Mouse (Mus musculus): ENCODE results near the gene Eps15.
A peak's percentile ranks its signal among the peaks of the same experiment; 100 is the strongest.

The Eps15 gene

GRCm38 (mm10) chr4:109279689-109280458 lies at the start of gene Eps15:
TSS of gene Eps15 (plus strand) at chr4:109280268.
- DNase-seq (ENCODE audit: low spot score in 2 of 2): peak; percentile 86 to 90

GRCm38 (mm10) chr4:109234185-109234584 lies 45.9 kb upstream of the Eps15 start, which contains the start of gene Calr4:
TSS of gene Calr4 (plus strand) at chr4:109234485.
- no peak for DNase-seq (ENCODE audit: low spot score in 2 of 2)

GRCm38 (mm10) chr4:109234806-109235350 lies 45.2 kb upstream of the Eps15 start:
- DNase-seq (ENCODE audit: low spot score in 2 of 2): no peak

GRCm38 (mm10) chr4:109236186-109236879 lies 43.7 kb upstream of the Eps15 start:
- DNase-seq (ENCODE audit: low spot score in 2 of 2): no peak

- no peak for DNase-seq (ENCODE audit: low spot score in 2 of 2)
Measured at GRCm38 (mm10) chr4:109238428-109239268, 41.4 kb upstream of the Eps15 start.

- no peak for DNase-seq (ENCODE audit: low spot score in 2 of 2)
Measured at GRCm38 (mm10) chr4:109241221-109241620, 38.8 kb upstream of the Eps15 start.

GRCm38 (mm10) chr4:109241934-109242333 lies 38.1 kb upstream of the Eps15 start:
- no peak for DNase-seq (ENCODE audit: low spot score in 2 of 2)

- DNase-seq (ENCODE audit: low spot score in 2 of 2): no peak
Measured at GRCm38 (mm10) chr4:109244506-109244905, 35.6 kb upstream of the Eps15 start.

- no peak for DNase-seq (ENCODE audit: low spot score in 2 of 2)
Measured at GRCm38 (mm10) chr4:109245016-109245620, 35.0 kb upstream of the Eps15 start.

- peak; percentile 14 to 47 for DNase-seq (ENCODE audit: low spot score in 2 of 2)
Measured at GRCm38 (mm10) chr4:109251605-109252004, 28.5 kb upstream of the Eps15 start.

- no peak for DNase-seq (ENCODE audit: low spot score in 2 of 2)
Measured at GRCm38 (mm10) chr4:109252199-109252598, 27.9 kb upstream of the Eps15 start.

GRCm38 (mm10) chr4:109253664-109254151 lies 26.4 kb upstream of the Eps15 start:
- DNase-seq (ENCODE audit: low spot score in 2 of 2): no peak

- no peak for DNase-seq (ENCODE audit: low spot score in 2 of 2)
Measured at GRCm38 (mm10) chr4:109254511-109254910, 25.6 kb upstream of the Eps15 start.

GRCm38 (mm10) chr4:109255321-109255720 lies 24.7 kb upstream of the Eps15 start:
- DNase-seq (ENCODE audit: low spot score in 2 of 2): no peak

- no peak for DNase-seq (ENCODE audit: low spot score in 2 of 2)
Measured at GRCm38 (mm10) chr4:109255727-109256417, 24.2 kb upstream of the Eps15 start.

GRCm38 (mm10) chr4:109256791-109257190 lies 23.3 kb upstream of the Eps15 start:
- no peak for DNase-seq (ENCODE audit: low spot score in 2 of 2)

- no peak for DNase-seq (ENCODE audit: low spot score in 2 of 2)
Measured at GRCm38 (mm10) chr4:109257639-109258038, 22.4 kb upstream of the Eps15 start.

GRCm38 (mm10) chr4:109262068-109262467 lies 18.0 kb upstream of the Eps15 start:
- DNase-seq (ENCODE audit: low spot score in 2 of 2): no peak

GRCm38 (mm10) chr4:109266056-109266455 lies 14.0 kb upstream of the Eps15 start:
- no peak for DNase-seq (ENCODE audit: low spot score in 2 of 2)

- DNase-seq (ENCODE audit: low spot score in 2 of 2): no peak
Measured at GRCm38 (mm10) chr4:109266744-109267143, 13.3 kb upstream of the Eps15 start.

GRCm38 (mm10) chr4:109267452-109267851 lies 12.6 kb upstream of the Eps15 start:
- no peak for DNase-seq (ENCODE audit: low spot score in 2 of 2)
